Mouse (Mus musculus) WW6 (cell line): ENCODE measurements around the gene Pgr15l.

ENCODE experiments used
- DNase-seq: peaks from one replicate; pipeline ENCODE4 v3.0.0-alpha.2; 2013; ENCODE audit warnings: low read depth, low spot score

The Pgr15l gene

GRCm38 (mm10) chrX:97072369-97072768 lies at the start of gene Pgr15l:
TSS of gene Pgr15l (plus strand) at chrX:97072596.
- no peak for DNase-seq

DNA sequence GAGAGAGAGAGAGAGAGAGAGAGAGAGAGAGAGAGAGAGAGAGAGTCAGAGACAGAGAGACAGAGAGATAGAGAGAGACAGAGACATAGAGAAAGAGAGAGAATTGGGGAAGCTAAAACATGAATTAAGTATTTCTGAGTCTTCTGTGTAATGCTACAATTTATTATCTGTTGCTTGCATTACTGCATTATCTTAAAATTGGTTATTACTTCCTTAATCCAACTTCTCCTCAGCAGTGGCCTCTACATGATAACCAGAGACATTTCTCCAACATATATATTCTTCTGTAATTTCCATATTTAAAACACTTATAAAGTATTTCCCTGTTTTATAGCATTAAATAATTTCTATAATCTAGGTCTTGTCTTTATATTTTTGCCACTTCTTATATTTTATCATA lies 44.9 kb upstream of the Pgr15l start:
- no peak for DNase-seq

GRCm38 (mm10) chrX:97069816-97070215 lies 2.6 kb upstream of the Pgr15l start:
- DNase-seq: peak; percentile 1
